Mouse (Mus musculus): ENCODE data around the gene U2af1l4. TPM values are rescaled to one million over a fixed set of nuclear protein-coding genes. Genes with fewer than 3 reads are reported as not detected.

The U2af1l4 gene
- polyA plus RNA-seq, 1 experiment, result 63.6 TPM

- no peaks in the 10 kb centered on the region for H3K79me2 ChIP-seq (ENCODE audit: control insufficient read depth, insufficient read depth)
- no peaks in the 10 kb centered on the region for H3K36me3 ChIP-seq (ENCODE audit: control insufficient read depth, insufficient read depth)
- no peak overlapping the region for H3ac ChIP-seq (ENCODE audit: control insufficient read depth, insufficient read length, low read depth)
- no peaks in the 10 kb centered on the region for H3K79me3 ChIP-seq (ENCODE audit: low read depth)
- peaks cover 43% of the 10 kb centered on the region for H3K27me3 ChIP-seq (ENCODE audit: control insufficient read depth, insufficient read depth, insufficient read length)
- TF ChIP-seq MYOD1 (IDR thresholded peaks at IDR 0.05; ENCODE audit: control insufficient read depth, insufficient read length, low read depth) (no peak), CEBPB (IDR thresholded peaks at IDR 0.05; ENCODE audit: low read depth) (no peak), USF1 (IDR thresholded peaks at IDR 0.05; ENCODE audit: low read depth) (no peak), CTCF (IDR thresholded peaks at IDR 0.05; ENCODE audit: control insufficient read depth, insufficient read depth, insufficient read length) (no peak), FOSL1 (IDR thresholded peaks at IDR 0.05; ENCODE audit: insufficient read depth, low read length, poor library complexity, severe bottlenecking) (no peak), MAX (IDR thresholded peaks at IDR 0.05) (no peak), MYOG (IDR thresholded peaks at IDR 0.05; ENCODE audit: control insufficient read depth, extremely low read depth, insufficient read length) (no peak)
- no peak overlapping the region for H3K4me3 ChIP-seq (ENCODE audit: insufficient read depth, poor library complexity, severe bottlenecking)
These were observed 33.0 kb downstream of the U2af1l4 start for GRCm38 (mm10) chr7:30596093-30596492.

- Histone ChIP-seq H3ac (ENCODE audit: control insufficient read depth, insufficient read length, low read depth) (no peak overlapping the region), H3K27me3 (ENCODE audit: control insufficient read depth, insufficient read depth, insufficient read length) (peaks cover 43% of the 10 kb centered on the region), H3K79me3 (ENCODE audit: low read depth) (no peaks in the 10 kb centered on the region)
These were observed 33.7 kb downstream of the U2af1l4 start for GRCm38 (mm10) chr7:30596811-30597210.

GRCm38 (mm10) chr7:30598786-30599185, 35.7 kb downstream of the U2af1l4 start, which contains the start of gene Zbtb32:
TSS of gene Zbtb32 (minus strand) at chr7:30598909.
- Histone ChIP-seq H3K79me3 (ENCODE audit: low read depth) (no peaks in the 10 kb centered on the region), H3K79me2 (ENCODE audit: control insufficient read depth, insufficient read depth) (no peaks in the 10 kb centered on the region), H3K36me3 (ENCODE audit: control insufficient read depth, insufficient read depth) (no peaks in the 10 kb centered on the region), H3ac (ENCODE audit: control insufficient read depth, insufficient read length, low read depth) (no peak within 1 kb of the TSS), H3K4me3 (ENCODE audit: insufficient read depth, poor library complexity, severe bottlenecking) (no peak within 1 kb of the TSS), H3K27me3 (ENCODE audit: control insufficient read depth, insufficient read depth, insufficient read length) (peaks cover 43% of the 10 kb centered on the region)
- TF ChIP-seq USF1 (IDR thresholded peaks at IDR 0.05; ENCODE audit: low read depth) (no peak), CEBPB (IDR thresholded peaks at IDR 0.05; ENCODE audit: low read depth) (no peak), MYOD1 (IDR thresholded peaks at IDR 0.05; ENCODE audit: control insufficient read depth, insufficient read length, low read depth) (no peak), CTCF (IDR thresholded peaks at IDR 0.05; ENCODE audit: control insufficient read depth, insufficient read depth, insufficient read length) (no peak), MAX (IDR thresholded peaks at IDR 0.05) (no peak), FOSL1 (IDR thresholded peaks at IDR 0.05; ENCODE audit: insufficient read depth, low read length, poor library complexity, severe bottlenecking) (no peak), MYOG (IDR thresholded peaks at IDR 0.05; ENCODE audit: control insufficient read depth, extremely low read depth, insufficient read length) (no peak)

More at GRCm38 (mm10) chr7:30596811-30597210, 33.7 kb downstream of the U2af1l4 start:
- TF ChIP-seq USF1 (IDR thresholded peaks at IDR 0.05; ENCODE audit: low read depth) (no peak), CEBPB (IDR thresholded peaks at IDR 0.05; ENCODE audit: low read depth) (no peak), FOSL1 (IDR thresholded peaks at IDR 0.05; ENCODE audit: insufficient read depth, low read length, poor library complexity, severe bottlenecking) (no peak), MYOG (IDR thresholded peaks at IDR 0.05; ENCODE audit: control insufficient read depth, extremely low read depth, insufficient read length) (no peak), CTCF (IDR thresholded peaks at IDR 0.05; ENCODE audit: control insufficient read depth, insufficient read depth, insufficient read length) (no peak), MYOD1 (IDR thresholded peaks at IDR 0.05; ENCODE audit: control insufficient read depth, insufficient read length, low read depth) (no peak), MAX (IDR thresholded peaks at IDR 0.05) (no peak)
- Histone ChIP-seq H3K4me3 (ENCODE audit: insufficient read depth, poor library complexity, severe bottlenecking) (no peak overlapping the region), H3K36me3 (ENCODE audit: control insufficient read depth, insufficient read depth) (no peaks in the 10 kb centered on the region), H3K79me2 (ENCODE audit: control insufficient read depth, insufficient read depth) (no peaks in the 10 kb centered on the region)

GRCm38 (mm10) chr7:30599933-30600353, 36.8 kb downstream of the U2af1l4 start:
- Histone ChIP-seq H3K27me3 (ENCODE audit: control insufficient read depth, insufficient read depth, insufficient read length) (peaks cover 41% of the 10 kb centered on the region), H3K79me3 (ENCODE audit: low read depth) (no peaks in the 10 kb centered on the region), H3K79me2 (ENCODE audit: control insufficient read depth, insufficient read depth) (no peaks in the 10 kb centered on the region), H3ac (ENCODE audit: control insufficient read depth, insufficient read length, low read depth) (no peak overlapping the region), H3K36me3 (ENCODE audit: control insufficient read depth, insufficient read depth) (no peaks in the 10 kb centered on the region), H3K4me3 (ENCODE audit: insufficient read depth, poor library complexity, severe bottlenecking) (no peak overlapping the region)
- TF ChIP-seq CTCF (IDR thresholded peaks at IDR 0.05; ENCODE audit: control insufficient read depth, insufficient read depth, insufficient read length) (no peak), MAX (IDR thresholded peaks at IDR 0.05) (no peak), USF1 (IDR thresholded peaks at IDR 0.05; ENCODE audit: low read depth) (no peak), MYOG (IDR thresholded peaks at IDR 0.05; ENCODE audit: control insufficient read depth, extremely low read depth, insufficient read length) (no peak), MYOD1 (IDR thresholded peaks at IDR 0.05; ENCODE audit: control insufficient read depth, insufficient read length, low read depth) (no peak), CEBPB (IDR thresholded peaks at IDR 0.05; ENCODE audit: low read depth) (no peak), FOSL1 (IDR thresholded peaks at IDR 0.05; ENCODE audit: insufficient read depth, low read length, poor library complexity, severe bottlenecking) (no peak)

- H3K36me3 ChIP-seq (ENCODE audit: control insufficient read depth, insufficient read depth), result no peaks in the 10 kb centered on the region
- H3K4me3 ChIP-seq (ENCODE audit: insufficient read depth, poor library complexity, severe bottlenecking), result no peak overlapping the region
- H3ac ChIP-seq (ENCODE audit: control insufficient read depth, insufficient read length, low read depth), result no peak overlapping the region
- TF ChIP-seq MYOG (IDR thresholded peaks at IDR 0.05; ENCODE audit: control insufficient read depth, extremely low read depth, insufficient read length), result no peak
- no peak for TF ChIP-seq CEBPB (IDR thresholded peaks at IDR 0.05; ENCODE audit: low read depth)
- peaks cover 34% of the 10 kb centered on the region for H3K27me3 ChIP-seq (ENCODE audit: control insufficient read depth, insufficient read depth, insufficient read length)
- no peaks in the 10 kb centered on the region for H3K79me3 ChIP-seq (ENCODE audit: low read depth)
- no peaks in the 10 kb centered on the region for H3K79me2 ChIP-seq (ENCODE audit: control insufficient read depth, insufficient read depth)
These were observed 37.5 kb downstream of the U2af1l4 start for GRCm38 (mm10) chr7:30600651-30601050.

- H3K79me3 ChIP-seq (ENCODE audit: low read depth), result no peaks in the 10 kb centered on the region
- H3K36me3 ChIP-seq (ENCODE audit: control insufficient read depth, insufficient read depth), result no peaks in the 10 kb centered on the region
- TF ChIP-seq CTCF (IDR thresholded peaks at IDR 0.05; ENCODE audit: control insufficient read depth, insufficient read depth, insufficient read length), result no peak
- no peak for TF ChIP-seq MAX (IDR thresholded peaks at IDR 0.05)
- no peak for TF ChIP-seq MYOD1 (IDR thresholded peaks at IDR 0.05; ENCODE audit: control insufficient read depth, insufficient read length, low read depth)
- TF ChIP-seq FOSL1 (IDR thresholded peaks at IDR 0.05; ENCODE audit: insufficient read depth, low read length, poor library complexity, severe bottlenecking), result no peak
- H3ac ChIP-seq (ENCODE audit: control insufficient read depth, insufficient read length, low read depth), result no peak overlapping the region
- peaks cover 23% of the 10 kb centered on the region for H3K27me3 ChIP-seq (ENCODE audit: control insufficient read depth, insufficient read depth, insufficient read length)
- H3K79me2 ChIP-seq (ENCODE audit: control insufficient read depth, insufficient read depth), result no peaks in the 10 kb centered on the region
- H3K4me3 ChIP-seq (ENCODE audit: insufficient read depth, poor library complexity, severe bottlenecking), result no peak overlapping the region
These were observed 39.5 kb downstream of the U2af1l4 start for GRCm38 (mm10) chr7:30602583-30602982.

Data from C2C12 (cell line).